Mouse (Mus musculus): ENCODE results near the gene Mrps18b.

DNA sequence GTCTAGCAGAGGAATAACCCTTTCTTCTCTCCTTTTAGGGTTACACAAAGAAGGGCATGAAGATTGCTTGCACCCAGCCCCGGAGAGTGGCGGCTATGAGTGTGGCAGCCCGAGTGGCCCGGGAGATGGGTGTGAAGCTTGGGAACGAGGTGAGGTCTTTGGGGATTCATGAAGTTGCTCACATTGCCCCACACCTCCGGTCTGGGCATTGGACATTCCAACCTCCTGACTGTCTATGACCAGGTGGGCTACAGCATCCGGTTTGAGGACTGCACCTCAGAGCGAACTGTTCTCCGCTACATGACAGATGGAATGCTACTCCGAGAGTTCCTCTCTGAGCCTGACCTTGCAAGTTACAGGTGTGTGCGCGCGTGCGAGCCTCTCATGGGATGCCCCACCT is 32.4 kb downstream of the Mrps18b start:
- TF ChIP-seq POLR2A (IDR thresholded peaks at IDR 0.05; ENCODE audit: low read depth, low read length) (no peak), CTCF (IDR thresholded peaks at IDR 0.05; ENCODE audit: borderline replicate concordance, insufficient read depth, low read length) (no peak)
